Mouse (Mus musculus): Measurements from ENCODE around the gene Itm2b.

Itm2b gene

DNA sequence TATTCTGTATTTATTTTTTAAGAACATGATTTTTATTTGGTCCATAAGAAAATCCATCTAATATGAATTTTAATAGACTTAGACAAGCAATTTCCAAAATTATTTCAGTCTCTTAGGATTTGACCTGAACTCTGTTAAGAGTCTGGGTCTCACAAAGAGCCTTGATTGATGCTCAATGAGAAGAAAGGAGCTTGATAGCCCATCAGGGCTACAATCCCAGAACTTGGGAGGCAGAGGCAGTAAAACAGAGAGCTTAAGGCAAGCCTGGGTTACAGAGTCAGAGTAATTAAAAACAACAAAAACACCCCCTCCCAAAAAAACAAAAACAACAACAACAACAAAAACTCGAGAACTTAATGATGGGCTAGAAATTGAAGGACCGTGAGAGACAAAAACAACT lies 61.1 kb downstream of the Itm2b start:
- DNase-seq (ENCODE audit: low spot score in 2 of 2): no peak

DNA sequence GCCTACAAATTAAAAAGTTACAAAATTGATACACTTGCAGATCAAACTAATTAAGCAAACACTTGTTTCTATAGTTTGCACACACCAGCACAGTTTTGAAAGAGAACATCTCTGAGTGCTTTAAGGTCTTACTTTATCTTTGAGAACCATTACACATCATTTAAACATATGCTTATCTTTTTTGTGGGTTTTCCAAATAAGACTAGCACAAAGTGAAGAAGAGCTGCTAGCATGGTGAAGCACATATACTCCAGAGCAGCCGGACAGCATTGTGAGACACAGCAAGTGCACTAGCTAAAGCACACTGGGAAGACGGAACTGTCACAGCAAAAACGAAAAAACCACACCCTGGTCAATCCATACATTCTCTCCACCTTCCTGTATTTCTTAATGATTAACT lies 62.9 kb downstream of the Itm2b start:
- no peak for DNase-seq (ENCODE audit: low spot score in 2 of 2)

DNA sequence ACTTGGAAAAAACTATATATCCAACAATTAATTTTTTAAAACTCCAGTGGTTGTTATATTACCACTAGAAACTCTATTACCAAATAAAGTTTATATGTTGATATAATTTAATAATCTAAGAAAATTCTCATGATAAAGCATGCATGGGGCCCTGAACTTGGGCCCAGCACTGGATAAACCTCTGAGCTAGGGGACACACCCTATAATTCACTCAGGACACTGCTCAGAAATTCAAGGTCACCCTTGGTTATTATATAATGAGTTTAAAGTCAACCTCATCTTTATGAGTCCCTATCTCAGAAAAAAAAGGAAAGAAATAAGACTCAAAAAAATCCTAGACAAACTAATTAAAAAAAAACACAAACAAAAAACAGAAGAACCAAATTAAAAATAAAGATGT lies 68.2 kb downstream of the Itm2b start:
- DNase-seq (ENCODE audit: low spot score in 2 of 2): no peak

DNA sequence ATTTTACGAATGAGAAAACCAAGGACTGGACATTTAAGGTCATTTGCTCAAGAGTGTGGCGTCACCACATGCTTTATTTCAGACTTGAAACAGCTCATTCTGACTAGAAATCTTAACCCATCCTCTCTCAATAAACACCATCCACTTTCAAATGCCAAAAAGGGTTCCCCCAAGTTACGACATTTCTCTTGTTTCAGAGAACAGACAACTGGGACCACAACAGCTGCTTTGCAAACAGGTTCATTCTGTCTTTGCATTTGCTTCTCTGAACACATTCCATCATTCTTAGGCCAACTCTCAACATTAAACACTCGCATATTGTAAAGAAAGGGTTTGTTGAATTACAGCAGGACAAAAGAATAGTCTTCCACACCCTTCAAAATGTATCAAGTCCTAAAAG lies 71.2 kb downstream of the Itm2b start:
- no peak for DNase-seq (ENCODE audit: low spot score in 2 of 2)

DNA sequence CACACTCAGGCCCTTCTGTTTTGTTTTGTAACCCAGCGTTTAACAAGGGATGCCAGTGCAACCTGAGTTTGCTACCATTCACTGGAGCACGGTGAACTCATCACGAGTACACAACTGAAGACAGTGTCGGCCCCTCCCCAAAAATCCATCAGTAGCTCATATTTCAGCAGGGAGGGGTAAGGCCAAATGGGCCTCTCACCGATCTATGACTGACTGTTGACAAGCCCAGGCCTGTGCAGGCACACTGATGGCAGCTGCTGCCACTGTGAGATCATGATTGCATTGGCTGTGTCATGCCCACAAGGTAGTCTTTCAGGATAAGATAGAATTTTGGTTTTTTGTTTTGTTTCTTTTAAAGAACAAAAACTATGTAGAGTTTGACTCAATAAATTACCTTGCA lies 71.7 kb downstream of the Itm2b start:
- no peak for DNase-seq (ENCODE audit: low spot score in 2 of 2)

DNA sequence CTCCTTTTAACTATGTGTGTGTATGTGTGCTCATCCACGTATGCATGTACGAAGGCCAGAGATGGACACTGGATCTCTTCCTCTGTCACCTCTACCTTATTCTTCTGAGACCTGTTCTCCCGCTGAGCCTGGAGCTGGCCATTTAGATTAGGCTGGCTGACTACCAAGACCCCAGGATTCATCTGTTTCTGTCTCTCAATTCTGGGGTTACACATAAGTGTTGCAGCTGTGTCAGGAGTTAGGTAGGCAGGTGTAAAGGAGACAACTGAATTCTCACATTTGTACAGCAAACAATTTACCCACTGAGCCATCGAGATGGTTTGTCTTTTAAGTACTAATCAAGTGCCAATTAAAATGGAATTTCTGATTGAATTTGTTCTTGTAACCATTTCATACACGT lies 72.2 kb downstream of the Itm2b start:
- no peak for DNase-seq (ENCODE audit: low spot score in 2 of 2)
